Mouse (Mus musculus) hindbrain, embryonic 10.5 days (tissue): ENCODE results near the gene Mum1. TPM values are rescaled to one million over a fixed set of nuclear protein-coding genes. Genes with fewer than 3 reads are reported as not detected.
A peak's percentile ranks its signal among the peaks of the same experiment; 100 is the strongest.

Experiments
- DNase-seq: peaks from one replicate; pipeline ENCODE4 v3.0.0-alpha.2; 2017; ENCODE audit warnings: low spot score
- H3K27ac ChIP-seq: fragments of 300-500 bp; sonication (generic); 2 replicates; pipeline ENCODE4 v1.5.1; 2016; ENCODE audit warnings: mild to moderate bottlenecking, moderate library complexity
- H3K27me3 ChIP-seq: fragments of 300-500 bp; sonication (generic); 2 replicates; pipeline ENCODE4 v1.6.1; 2016; ENCODE audit warnings: mild to moderate bottlenecking; ENCODE audit not compliant: poor library complexity, insufficient read depth, severe bottlenecking
- H3K36me3 ChIP-seq: fragments of 300-500 bp; sonication (generic); 2 replicates; pipeline ENCODE4 v1.6.1; 2016; ENCODE audit warnings: mild to moderate bottlenecking, moderate library complexity
- H3K4me1 ChIP-seq: fragments of 300-500 bp; sonication (generic); replicated peaks from 2 replicates; pipeline ENCODE4 v1.6.1; 2016; ENCODE audit warnings: mild to moderate bottlenecking
- H3K4me3 ChIP-seq: fragments of 300-500 bp; sonication (generic); 2 replicates; pipeline ENCODE4 v1.5.1; 2016; ENCODE audit warnings: mild to moderate bottlenecking, moderate library complexity
- H3K9me3 ChIP-seq: fragments of 300-500 bp; sonication (generic); 2 replicates; pipeline ENCODE4 v1.6.1; 2016; ENCODE audit warnings: mild to moderate bottlenecking, moderate library complexity
- WGBS: fragments of 180-500 bp; shearing (Covaris S2); methylation state at CpG from one replicate; pipeline ENCODE4 v1.1.7; 2016; 5-methylcytosine and 5-hydroxymethylcytosine counted together
- polyA plus RNA-seq: library from polyadenylated mRNA; unstranded; fragments of >200 nt; fragmentation: Nextera tagmentation; extraction: Ambion mirVana; gene quantifications from 2 replicates; pipeline ENCODE4 v1.2.1, GENCODE M21; 2016

Mum1 gene
- polyA plus RNA-seq, 1 experiment from 2014 or later, result 63.6 TPM

DNA sequence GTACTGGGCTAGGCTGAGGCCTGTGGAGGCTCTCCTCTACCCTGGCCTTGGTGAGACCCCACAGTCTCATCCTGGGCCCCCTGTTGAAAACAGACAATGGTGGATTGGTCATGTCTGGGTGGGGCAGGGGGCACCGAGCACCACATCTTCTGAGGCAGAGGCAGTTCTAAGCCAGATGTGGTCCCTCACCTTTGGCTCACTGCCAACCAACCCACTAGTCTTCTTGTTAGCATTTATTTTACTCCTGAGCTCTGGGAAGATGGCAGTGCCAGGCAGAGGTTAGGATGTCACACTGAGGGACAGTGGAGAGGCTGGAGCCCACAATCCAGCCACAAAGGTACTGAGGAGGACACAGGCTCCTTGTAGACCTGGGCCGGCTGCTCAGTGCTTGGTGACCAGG lies 31.7 kb downstream of the Mum1 start:
- no peak for DNase-seq
- Histone ChIP-seq H3K4me3 (no peak overlapping the region; the same call in 1 of the 2 replicates), H3K27ac (peak overlapping the region; percentile 8; the same call in 1 of the 2 replicates), H3K36me3 (peaks cover 61% of the 10 kb centered on the region), H3K27me3 (no peaks in the 10 kb centered on the region), H3K4me1 (peaks cover 62% of the 10 kb centered on the region), H3K9me3 (no peaks in the 10 kb centered on the region)
- WGBS, result 88% methylated on average over 2 of the region's 2 CpGs

DNA sequence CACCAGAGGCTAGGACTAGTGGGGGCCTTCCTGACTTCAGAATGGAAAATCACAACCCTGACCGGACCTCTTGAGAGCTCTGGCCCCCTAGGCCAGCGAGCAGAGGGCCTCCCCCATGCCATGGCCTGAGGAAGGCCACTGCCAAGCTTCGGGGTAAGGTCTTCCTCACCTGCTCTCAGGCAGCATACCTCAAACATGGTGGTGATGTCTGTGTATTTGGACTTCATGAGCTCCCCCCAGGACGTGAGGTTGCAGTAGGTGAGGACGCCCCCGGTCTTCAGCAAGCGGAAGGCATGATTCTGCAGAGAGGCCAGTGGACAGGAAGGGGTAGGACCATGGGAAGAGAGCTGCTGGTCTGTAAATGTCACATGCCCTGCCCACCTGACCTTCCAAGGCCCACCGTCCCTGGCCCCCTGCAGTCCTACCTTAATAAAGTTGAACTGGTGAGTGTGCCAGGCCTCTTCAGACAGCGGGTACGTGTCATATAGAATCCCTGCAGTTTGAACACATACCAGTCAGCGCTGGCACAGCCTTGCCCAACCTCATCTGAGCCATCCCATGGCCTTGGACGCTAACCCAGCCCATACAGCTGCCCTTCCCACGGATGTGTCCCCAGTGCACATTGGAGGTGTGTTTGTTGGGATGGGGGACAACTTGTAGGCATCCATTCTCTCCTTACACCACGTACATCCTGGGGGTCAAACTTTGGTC lies 32.7 kb downstream of the Mum1 start:
- Histone ChIP-seq H3K4me3 (peak overlapping the region; percentile 61; the same call in 1 of the 2 replicates), H3K36me3 (peaks cover 51% of the 10 kb centered on the region), H3K27ac (peak overlapping the region; percentile 91), H3K9me3 (no peaks in the 10 kb centered on the region), H3K4me1 (peaks cover 61% of the 10 kb centered on the region), H3K27me3 (no peaks in the 10 kb centered on the region)
- WGBS, result 89% methylated on average over 14 of the region's 14 CpGs
- DNase-seq, result no peak

GRCm38 (mm10) chr10:80259463-80259805 lies 33.2 kb downstream of the Mum1 start:
- DNase-seq, result no peak
- Histone ChIP-seq H3K27ac (peak overlapping the region; percentile 91), H3K4me3 (peak overlapping the region; percentile 61), H3K9me3 (no peaks in the 10 kb centered on the region), H3K36me3 (peaks cover 46% of the 10 kb centered on the region), H3K27me3 (no peaks in the 10 kb centered on the region), H3K4me1 (peaks cover 61% of the 10 kb centered on the region)
- 73% methylated on average over 6 of the region's 6 CpGs for WGBS

DNA sequence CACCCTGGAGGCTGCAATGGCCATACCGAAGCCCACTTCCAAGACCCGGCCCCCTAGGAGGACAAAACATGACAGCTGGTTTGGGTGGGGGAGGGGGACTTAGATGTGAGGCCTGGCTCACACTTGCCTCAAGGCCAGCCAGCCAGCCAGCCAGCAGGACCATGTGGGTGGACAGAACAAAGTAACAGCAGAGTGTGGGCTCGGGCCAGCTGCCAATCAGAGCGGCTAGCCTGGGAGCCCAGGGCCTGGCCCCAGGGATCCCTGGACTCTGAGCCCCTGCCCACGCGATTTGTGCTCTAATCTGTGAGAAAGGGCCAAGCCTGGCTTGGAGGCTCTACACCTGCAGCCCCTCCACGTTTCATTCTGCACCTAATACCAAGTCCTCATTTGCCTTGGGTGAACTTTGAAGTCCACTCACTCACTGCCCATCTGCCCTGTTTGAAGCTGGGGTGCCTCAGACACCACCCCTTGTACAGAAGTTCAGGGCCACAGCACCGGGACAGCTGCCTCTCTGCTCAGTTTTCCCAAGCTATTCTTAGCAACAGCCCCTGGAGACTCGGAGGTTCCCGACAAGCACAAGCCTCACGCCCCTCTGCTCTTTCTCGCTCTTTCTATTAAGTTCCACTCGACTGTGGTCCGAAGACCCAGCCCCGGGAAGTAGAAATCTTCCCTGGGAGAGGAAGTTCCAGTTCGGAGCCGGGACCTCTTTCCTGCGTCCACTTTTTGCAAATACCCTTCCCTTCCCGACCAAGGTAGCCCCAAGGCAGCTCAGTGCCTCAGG lies 33.8 kb downstream of the Mum1 start:
- Histone ChIP-seq H3K27ac (peak overlapping the region; percentile 91), H3K27me3 (no peaks in the 10 kb centered on the region), H3K4me1 (peaks cover 61% of the 10 kb centered on the region), H3K4me3 (peak overlapping the region; percentile 61), H3K9me3 (no peaks in the 10 kb centered on the region), H3K36me3 (peaks cover 40% of the 10 kb centered on the region)
- peak; percentile 78 for DNase-seq
- WGBS, result 7% methylated on average over 19 of the region's 19 CpGs

DNA sequence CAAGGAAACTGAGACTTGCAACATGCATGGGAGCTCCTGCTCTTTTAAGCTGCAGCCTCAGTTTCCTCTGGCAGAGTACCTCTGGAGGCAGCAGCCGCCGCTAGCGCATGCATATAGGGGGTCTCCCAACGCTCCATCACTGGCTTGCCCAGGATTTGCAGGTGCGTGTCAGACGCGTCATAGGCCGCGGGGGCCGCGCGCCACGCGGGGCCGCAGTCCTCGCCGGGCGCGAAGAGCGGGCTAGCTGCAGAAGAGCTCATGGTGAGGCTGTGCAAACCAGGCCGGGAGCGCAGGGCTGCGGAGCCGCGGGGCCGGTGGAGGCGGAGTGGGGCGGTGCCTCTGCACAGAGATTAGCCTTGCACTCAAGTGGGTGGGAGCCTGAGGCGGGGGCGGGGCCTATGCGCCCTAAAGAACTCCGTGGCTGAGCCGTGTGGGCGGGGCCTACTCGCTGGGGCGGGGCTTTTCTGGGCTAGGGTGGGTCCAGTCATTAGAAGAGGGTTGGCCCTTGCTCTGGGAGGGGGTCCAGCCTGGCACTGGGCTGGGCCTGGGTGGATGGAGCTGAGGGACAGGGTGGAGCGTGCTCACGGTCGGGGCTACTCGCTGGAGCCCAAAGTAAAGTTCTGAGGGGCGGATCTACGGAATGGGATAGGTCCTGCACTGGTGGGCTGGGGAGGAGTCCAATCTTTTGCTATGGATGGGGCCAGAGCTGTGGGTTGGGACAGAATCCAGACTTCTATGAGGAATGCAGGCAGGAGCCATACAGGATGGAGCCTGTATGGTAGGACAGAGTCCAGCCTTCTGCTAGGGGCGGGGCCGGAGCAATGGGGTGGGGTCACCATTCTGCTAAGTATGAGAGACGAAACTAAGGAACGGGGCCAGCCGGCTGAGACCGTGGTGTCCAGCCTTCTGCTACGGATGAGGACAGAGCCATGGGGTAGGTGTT lies 34.7 kb downstream of the Mum1 start, which contains the start of the genes Gamt and Dazap1:
Gamt (minus strand) TSS at position 371 of the 943 bp plus-strand sequence.
Dazap1 (plus strand) TSS at position 845 of the 943 bp plus-strand sequence.
- under 1% methylated on average over 49 of the region's 49 CpGs for WGBS
- H3K4me1 ChIP-seq, result peaks cover 63% of the 10 kb centered on the region
- DNase-seq, result peak; percentile 98

GRCm38 (mm10) chr10:80261585-80261968 lies 35.3 kb downstream of the Mum1 start:
- DNase-seq, result peak; percentile 93
- 2% methylated on average over 14 of the region's 14 CpGs for WGBS
- Histone ChIP-seq H3K4me3 (peak overlapping the region; percentile 61), H3K27ac (peak overlapping the region; percentile 91), H3K36me3 (peaks cover 24% of the 10 kb centered on the region), H3K27me3 (no peaks in the 10 kb centered on the region), H3K4me1 (peaks cover 63% of the 10 kb centered on the region), H3K9me3 (no peaks in the 10 kb centered on the region)

More for the DNA sequence above, 34.7 kb downstream of the Mum1 start, which contains the start of the genes Gamt and Dazap1:
- Histone ChIP-seq H3K36me3 (peaks cover 31% of the 10 kb centered on the region), H3K27me3 (no peaks in the 10 kb centered on the region), H3K27ac (peak within 1 kb of the TSS; percentile 91), H3K9me3 (no peaks in the 10 kb centered on the region), H3K4me3 (peak within 1 kb of the TSS; percentile 61)

- 76% methylated on average over 12 of the region's 12 CpGs for whole genome bisulfite sequencing
- Histone ChIP-seq H3K36me3 (peaks cover 23% of the 10 kb centered on the region), H3K9me3 (no peaks in the 10 kb centered on the region), H3K27me3 (no peaks in the 10 kb centered on the region), H3K27ac (peak overlapping the region; percentile 91), H3K4me1 (peaks cover 63% of the 10 kb centered on the region), H3K4me3 (peak overlapping the region; percentile 61)
- no peak for DNase-seq
These were observed 35.9 kb downstream of the Mum1 start for GRCm38 (mm10) chr10:80262169-80262568.

- peaks cover 24% of the 10 kb centered on the region for H3K36me3 ChIP-seq
- no peaks in the 10 kb centered on the region for H3K27me3 ChIP-seq
- peaks cover 69% of the 10 kb centered on the region for H3K4me1 ChIP-seq
- no peaks in the 10 kb centered on the region for H3K9me3 ChIP-seq
- H3K4me3 ChIP-seq, result no peak overlapping the region
- WGBS, result 94% methylated on average over 10 of the region's 10 CpGs
- DNase-seq, result no peak
- no peak overlapping the region for H3K27ac ChIP-seq
These were observed 36.6 kb downstream of the Mum1 start for GRCm38 (mm10) chr10:80262776-80263365.

GRCm38 (mm10) chr10:80264341-80265148 lies 38.3 kb downstream of the Mum1 start:
- peaks cover 64% of the 10 kb centered on the region for H3K4me1 ChIP-seq
- no peaks in the 10 kb centered on the region for H3K27me3 ChIP-seq
- peak overlapping the region; percentile 88 for H3K4me3 ChIP-seq
- H3K36me3 ChIP-seq, result peaks cover 25% of the 10 kb centered on the region
- H3K27ac ChIP-seq, result peak overlapping the region; percentile 97
- 2% methylated on average over 81 of the region's 81 CpGs for WGBS
- H3K9me3 ChIP-seq, result no peaks in the 10 kb centered on the region
- peak; percentile 98 for DNase-seq

- peak overlapping the region; percentile 88 for H3K4me3 ChIP-seq
- DNase-seq, result no peak
- H3K27me3 ChIP-seq, result no peaks in the 10 kb centered on the region
- H3K4me1 ChIP-seq, result peaks cover 63% of the 10 kb centered on the region
- peaks cover 31% of the 10 kb centered on the region for H3K36me3 ChIP-seq
- no peaks in the 10 kb centered on the region for H3K9me3 ChIP-seq
- WGBS, result under 1% methylated on average over 18 of the region's 18 CpGs
- H3K27ac ChIP-seq, result peak overlapping the region; percentile 97
These were observed 38.9 kb downstream of the Mum1 start for GRCm38 (mm10) chr10:80265149-80265486.

- peaks cover 64% of the 10 kb centered on the region for H3K4me1 ChIP-seq
- H3K27me3 ChIP-seq, result no peaks in the 10 kb centered on the region
- 0 out of 2 replicates have a peak overlapping the region, but pooled peaks have one; percentile 2 for H3K4me3 ChIP-seq
- peaks cover 75% of the 10 kb centered on the region for H3K36me3 ChIP-seq
- no peak overlapping the region for H3K27ac ChIP-seq
- WGBS, result 98% methylated on average over 2 of the region's 2 CpGs
- no peaks in the 10 kb centered on the region for H3K9me3 ChIP-seq
- no peak for DNase-seq
These were observed 43.9 kb downstream of the Mum1 start for GRCm38 (mm10) chr10:80270099-80270498.
